In the genomic region with DNA sequence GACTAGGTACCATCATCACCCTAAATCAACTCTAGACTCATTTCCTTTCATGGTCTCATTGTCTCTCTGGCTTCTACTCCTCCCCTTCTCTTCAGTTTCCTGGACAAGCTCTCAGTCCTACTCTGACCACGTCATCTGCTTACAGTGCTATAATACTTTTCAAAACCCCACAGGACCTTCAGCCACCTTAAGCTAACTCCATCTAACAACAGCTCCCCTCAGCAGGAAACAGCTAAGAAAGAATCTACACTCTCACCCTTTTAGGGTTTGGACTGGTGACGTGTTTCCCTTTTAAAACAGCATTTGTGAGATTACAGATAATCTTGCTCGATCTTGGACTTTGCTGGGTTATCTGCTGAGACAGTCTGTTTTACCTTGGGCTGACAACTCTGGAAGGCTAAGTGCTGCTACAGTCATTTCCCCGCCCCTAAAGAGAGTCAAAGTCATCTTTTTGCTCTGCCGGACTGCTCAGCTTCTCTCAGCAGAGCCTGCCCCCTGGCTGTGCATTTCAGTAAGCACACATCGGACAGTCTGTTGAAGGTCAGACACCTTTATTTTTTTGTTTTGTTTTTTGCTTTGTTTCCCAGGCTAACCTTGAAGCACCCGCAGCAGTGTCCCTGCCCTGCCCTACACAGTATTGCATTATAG, we compare ENCODE assay signal across 8 mouse cellular contexts. TPM values are rescaled to one million over a fixed set of nuclear protein-coding genes. Genes with fewer than 3 reads are reported as not detected.
DNase-seq lines count a peak whose midpoint lies in the region; ATAC-seq lines count a peak whose summit lies in the region.

No protein-coding gene starts in this region.

- H3K4me3 ChIP-seq in megakaryocyte, embryonic 14.5 days (replicated peaks) = peak overlapping the region; percentile 83

- ATAC-seq in erythroid progenitor cell, adult 5-6 weeks (replicated peaks; ENCODE audit: low FRiP score, poor library complexity, severe bottlenecking) = peak; percentile 94

- peaks cover 40% of the 10 kb centered on the region for H3K36me3 ChIP-seq in megakaryocyte, embryonic 14.5 days (replicated peaks; ENCODE audit: low read length)

- DNase-seq in cerebellum, postnatal 10 days = peak; percentile 77
- no peak for DNase-seq in cerebellum, adult 11 months
- peak; percentile 80 for DNase-seq in adrenal gland, postnatal 10 days
- peak; percentile 68 to 77 for DNase-seq in heart, postnatal 14 days
- peak; percentile 81 to 89 for DNase-seq in kidney, postnatal 4 days
- DNase-seq in spleen, adult 12 weeks (ENCODE audit: low spot score) = peak; percentile 53

- intact Hi-C loops in heart, postnatal 14 days (cut with DNase I) = loop anchor here (1.0 to 2.0 kb wide), 3 partner anchors 39 to 159 kb away; no protein-coding TSS in a partner anchor

- no peaks in the 10 kb centered on the region for H3K27me3 ChIP-seq in megakaryocyte, embryonic 14.5 days (replicated peaks)

- H3K4me1 ChIP-seq in megakaryocyte, embryonic 14.5 days = peaks cover 80% of the 10 kb centered on the region

- H3K9me3 ChIP-seq in megakaryocyte, embryonic 14.5 days = no peaks in the 10 kb centered on the region

RNA-seq across cellular contexts. Expression of gene Pank2, which starts 8.5 kb away (rescaled TPM):
- total RNA-seq in adrenal gland, postnatal 10 days (2021) = 10 to 100 TPM; 52.7 to 57.7 TPM
- 40.0 and 69.2 TPM in 2 replicates for total RNA-seq in erythroid progenitor cell, adult 5-6 weeks (2015; ENCODE audit: low replicate concordance)
- total RNA-seq in erythroid progenitor cell, adult 5-6 weeks (2017; ENCODE audit: low replicate concordance) = 37.8 and 65.5 TPM in 2 replicates
- 10 to 100 TPM; 27.2 to 28.2 TPM for total RNA-seq in heart, postnatal 14 days (2021)
- 8.5 and 15.6 TPM in 2 replicates for polyA plus RNA-seq in megakaryocyte, embryonic 14.5 days (2012; ENCODE audit: insufficient read depth, low replicate concordance)

RNA-seq across cellular contexts. Expression of gene Mavs, which starts 19.9 kb away (rescaled TPM):
- 10 to 100 TPM; 36.2 to 46.4 TPM for total RNA-seq in adrenal gland, postnatal 10 days (2021)
- total RNA-seq in erythroid progenitor cell, adult 5-6 weeks (2015; ENCODE audit: low replicate concordance) = 27.0 and 33.1 TPM in 2 replicates
- total RNA-seq in erythroid progenitor cell, adult 5-6 weeks (2017; ENCODE audit: low replicate concordance) = 12.3 and 16.3 TPM in 2 replicates
- total RNA-seq in heart, postnatal 14 days (2021) = 10 to 100 TPM; 52.1 to 54.8 TPM
- polyA plus RNA-seq in megakaryocyte, embryonic 14.5 days (2012; ENCODE audit: insufficient read depth, low replicate concordance) = 12.8 and 15.6 TPM in 2 replicates

RNA-seq across cellular contexts. Expression of gene Ap5s1, which starts 46.9 kb away (rescaled TPM):
- 10 to 100 TPM; 16.9 to 25.8 TPM for total RNA-seq in adrenal gland, postnatal 10 days (2021)
- total RNA-seq in erythroid progenitor cell, adult 5-6 weeks (2015; ENCODE audit: low replicate concordance) = 10.8 and 11.3 TPM in 2 replicates
- total RNA-seq in erythroid progenitor cell, adult 5-6 weeks (2017; ENCODE audit: low replicate concordance) = 10.9 and 11.4 TPM in 2 replicates
- total RNA-seq in heart, postnatal 14 days (2021) = 10 to 100 TPM; 37.3 to 40.8 TPM
- polyA plus RNA-seq in megakaryocyte, embryonic 14.5 days (2012; ENCODE audit: insufficient read depth, low replicate concordance) = 7.7 and 14.6 TPM in 2 replicates
